Mouse (Mus musculus): Measurements from ENCODE around the gene Pdzrn3.

DNA sequence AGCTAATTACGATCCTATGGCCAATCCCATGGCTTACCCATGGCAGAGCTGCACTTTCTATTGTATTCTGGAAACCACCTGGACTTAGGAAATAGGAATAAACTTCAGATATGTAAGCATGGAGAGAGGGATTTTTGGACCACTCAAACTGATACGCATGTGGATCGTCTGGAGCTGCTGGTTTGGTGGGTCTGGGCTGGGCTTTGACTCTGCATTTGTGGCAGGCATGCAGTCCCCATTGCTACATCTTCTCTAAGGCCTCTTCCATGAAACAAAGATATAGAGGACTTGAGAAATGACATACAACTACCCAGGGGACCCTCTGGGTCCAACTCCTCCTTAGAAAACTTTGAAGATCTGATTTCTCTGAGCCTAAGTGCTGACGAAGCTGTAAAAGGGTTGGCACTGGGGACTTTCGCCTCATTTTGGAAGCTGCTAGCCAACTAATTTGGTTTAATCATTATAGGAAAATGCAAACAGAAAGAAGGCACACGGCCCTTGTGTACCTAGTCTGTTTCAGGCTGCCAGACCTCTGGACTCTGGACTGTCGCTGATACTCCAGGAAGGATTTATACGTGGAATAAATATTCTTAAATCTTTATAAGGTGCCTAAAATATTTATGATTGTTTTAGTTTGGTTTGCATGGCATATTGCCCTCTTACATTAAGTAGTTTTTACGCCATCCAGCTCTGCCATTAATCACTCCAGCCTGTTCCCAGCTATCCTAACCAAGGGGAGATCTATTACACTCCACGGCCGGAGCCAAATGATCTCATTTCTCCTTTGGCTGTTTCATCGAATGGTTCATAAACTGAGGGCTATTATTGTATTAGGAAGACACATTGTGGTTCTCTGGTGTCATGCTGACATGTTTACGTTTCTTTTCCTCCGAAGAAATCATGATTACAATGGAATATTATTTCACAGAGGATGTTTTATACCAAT lies 275.7 kb downstream of the Pdzrn3 start:
- no peak for TF ChIP-seq CTCF (IDR thresholded peaks at IDR 0.05; ENCODE audit: low read depth)
- TF ChIP-seq EP300 (IDR thresholded peaks at IDR 0.05; ENCODE audit: low read depth), result no peak

Data from liver, embryonic 14.5 days (tissue).